Mouse (Mus musculus) brain, embryonic 14.5 days (tissue): ENCODE measurements around the gene Rrp12.

Source experiments
- CTCF ChIP-seq: fragments of 200-500 bp; IDR thresholded peaks from 2 replicates; pipeline ENCODE4 v1.5.1; 2012; ENCODE audit warnings: inconsistent platforms, mild to moderate bottlenecking, moderate library complexity, borderline replicate concordance; ENCODE audit not compliant: insufficient read depth, insufficient read length; ENCODE audit errors: extremely low read depth
- POLR2A ChIP-seq: fragments of 200-500 bp; IDR thresholded peaks from 2 replicates; pipeline ENCODE4 v1.6.1; 2012; ENCODE audit warnings: mild to moderate bottlenecking, inconsistent platforms, borderline replicate concordance; ENCODE audit not compliant: poor library complexity, insufficient read depth, insufficient read length, severe bottlenecking; ENCODE audit errors: extremely low read depth

GRCm38 (mm10) chr19:41908736-41909135, 12.8 kb upstream of the Rrp12 start:
- TF ChIP-seq CTCF = no peak
- TF ChIP-seq POLR2A = no peak
